Mouse (Mus musculus) embryonic facial prominence, embryonic 14.5 days (tissue): Measurements from ENCODE around the gene Ints5. TPM values are rescaled to one million over a fixed set of nuclear protein-coding genes. Genes with fewer than 3 reads are reported as not detected.

Source experiments
- ATAC-seq: fragments of 200-750 bp; cut with Nextera tagmentation; 2 replicates; pipeline ENCODE4 v1.8.0; 2017; ENCODE audit warnings: low read depth, moderate number of reproducible peaks, moderate TSS enrichment
- DNase-seq: peaks from one replicate; pipeline ENCODE4 v3.0.0-alpha.2; 2015; ENCODE audit warnings: low spot score
- H3K27ac ChIP-seq: fragments of 300-500 bp; sonication (generic); replicated peaks from 2 replicates; pipeline ENCODE4 v1.5.1; 2014; ENCODE audit warnings: low read depth, mild to moderate bottlenecking, low read length, moderate library complexity
- H3K27me3 ChIP-seq: fragments of 300-500 bp; sonication (generic); replicated peaks from 2 replicates; pipeline ENCODE4 v1.6.1; 2014; ENCODE audit warnings: low read length; ENCODE audit not compliant: control insufficient read depth, insufficient read depth
- H3K36me3 ChIP-seq: fragments of 300-500 bp; sonication (generic); 2 replicates; pipeline ENCODE4 v1.6.1; 2014; ENCODE audit warnings: low read length, mixed read lengths; ENCODE audit not compliant: control insufficient read depth, insufficient read depth
- H3K4me1 ChIP-seq: fragments of 300-500 bp; sonication (generic); 2 replicates; pipeline ENCODE4 v1.6.1; 2014; ENCODE audit warnings: antibody characterized with exemption, low read length; ENCODE audit not compliant: control insufficient read depth, insufficient read depth
- H3K4me2 ChIP-seq: fragments of 300-500 bp; sonication (generic); 2 replicates; pipeline ENCODE4 v1.6.1; 2014; ENCODE audit warnings: low read depth, mild to moderate bottlenecking, low read length, moderate library complexity, mixed read lengths
- H3K4me3 ChIP-seq: fragments of 300-500 bp; sonication (generic); 2 replicates; pipeline ENCODE4 v1.5.1; 2014; ENCODE audit warnings: low read depth, mild to moderate bottlenecking, low read length
- H3K9ac ChIP-seq: fragments of 300-500 bp; sonication (generic); 2 replicates; pipeline ENCODE4 v1.6.1; 2014; ENCODE audit warnings: low read depth, mild to moderate bottlenecking, low read length, moderate library complexity, mixed read lengths
- H3K9me3 ChIP-seq: fragments of 300-500 bp; sonication (generic); 2 replicates; pipeline ENCODE4 v1.6.1; 2016; ENCODE audit warnings: low read length; ENCODE audit not compliant: control insufficient read depth
- WGBS: fragments of 180-500 bp; shearing (Covaris S2); extraction: QIAGEN DNeasy Blood & Tissue Kit; methylation state at CpG from one replicate; pipeline ENCODE4 v1.1.7; 2014; 5-methylcytosine and 5-hydroxymethylcytosine counted together
- polyA plus RNA-seq: library from polyadenylated mRNA; unstranded; fragments of >200 nt; fragmentation: Nextera tagmentation; extraction: Ambion mirVana; gene quantifications from 2 replicates; pipeline ENCODE4 v1.2.1, GENCODE M21; 2014

The Ints5 gene
- polyA plus RNA-seq, 1 experiment from 2014 or later = 34.8 TPM

DNA sequence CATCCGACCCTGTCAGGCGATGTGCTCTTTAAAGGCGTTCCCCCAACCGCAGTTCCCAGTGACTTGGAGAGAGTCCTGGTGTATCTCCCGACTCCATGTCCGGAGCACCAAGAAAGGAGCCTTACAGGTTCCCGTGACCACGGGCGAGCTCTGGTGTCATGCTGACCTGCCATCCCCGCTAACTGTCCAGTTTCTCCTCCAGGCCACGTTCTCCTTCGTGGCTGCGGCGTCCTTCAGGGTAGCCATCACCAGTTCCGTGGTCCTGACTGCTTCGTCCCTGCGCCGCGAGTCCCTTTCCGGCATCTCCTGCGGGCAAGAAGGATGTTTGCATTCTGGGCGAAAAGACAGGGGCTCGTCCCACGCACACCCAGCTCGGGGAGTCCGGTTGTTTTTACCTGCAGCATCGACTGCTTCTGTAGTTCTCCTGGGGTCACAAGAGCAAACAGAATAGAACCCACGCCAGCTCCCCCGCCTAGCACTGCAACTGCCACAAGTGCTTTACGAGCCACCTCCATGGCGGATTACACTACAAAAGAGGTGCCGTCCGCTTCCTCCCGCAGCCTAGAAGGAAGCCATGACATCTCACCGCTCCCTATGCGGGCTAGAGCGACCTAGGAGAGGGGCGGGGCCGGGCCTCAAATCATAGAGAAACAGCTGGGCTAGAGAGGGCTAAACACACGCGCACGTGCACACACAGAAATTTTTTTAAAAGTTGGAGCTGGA is 12.3 kb upstream of the Ints5 start, which contains the start of gene Uqcc3:
Gene Uqcc3 (minus strand): TSS at position 613 of the 723 bp plus-strand sequence.
- Histone ChIP-seq H3K36me3 (peaks cover 16% of the 10 kb centered on the region), H3K9ac (peak within 1 kb of the TSS; percentile 74), H3K27ac (peak within 1 kb of the TSS; percentile 67), H3K4me3 (peak within 1 kb of the TSS; percentile 60), H3K27me3 (no peaks in the 10 kb centered on the region), H3K9me3 (no peaks in the 10 kb centered on the region), H3K4me2 (peak within 1 kb of the TSS; percentile 77), H3K4me1 (peaks cover 7% of the 10 kb centered on the region; the same call in 1 of the 2 replicates)
- WGBS = under 1% methylated on average over 42 of the region's 42 CpGs
- ATAC-seq (peak; percentile 98), DNase-seq (peak; percentile 96)

DNA sequence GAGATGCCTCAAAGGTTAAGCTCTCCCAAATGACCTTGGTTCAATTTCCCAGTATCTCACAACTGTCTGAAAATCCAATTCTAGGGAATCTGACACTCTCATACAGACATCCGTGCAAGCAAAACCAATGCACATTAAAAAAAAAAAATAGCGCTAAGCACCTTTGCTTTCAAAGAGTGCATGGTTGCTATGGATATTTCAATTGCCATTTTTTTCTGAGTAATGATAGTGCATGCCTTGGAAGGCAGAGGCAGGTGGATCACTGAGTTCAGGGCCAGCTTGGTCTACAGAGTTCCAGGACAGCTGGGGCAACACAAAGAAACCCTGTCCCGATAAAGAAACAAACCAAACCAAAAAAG is 11.8 kb upstream of the Ints5 start:
- DNase-seq = no peak
- no peaks in the 10 kb centered on the region for H3K9me3 ChIP-seq
- H3K4me3 ChIP-seq = peak overlapping the region; percentile 60
- H3K4me1 ChIP-seq = peaks cover 7% of the 10 kb centered on the region; the same call in 1 of the 2 replicates
- peak; percentile 12; the same call in 1 of the 2 replicates for ATAC-seq
- 8% methylated on average over 3 of the region's 3 CpGs for WGBS
- H3K4me2 ChIP-seq = peak overlapping the region; percentile 77
- no peak overlapping the region for H3K27ac ChIP-seq
- H3K9ac ChIP-seq = peak overlapping the region; percentile 74
- H3K36me3 ChIP-seq = peaks cover 11% of the 10 kb centered on the region
- no peaks in the 10 kb centered on the region for H3K27me3 ChIP-seq

DNA sequence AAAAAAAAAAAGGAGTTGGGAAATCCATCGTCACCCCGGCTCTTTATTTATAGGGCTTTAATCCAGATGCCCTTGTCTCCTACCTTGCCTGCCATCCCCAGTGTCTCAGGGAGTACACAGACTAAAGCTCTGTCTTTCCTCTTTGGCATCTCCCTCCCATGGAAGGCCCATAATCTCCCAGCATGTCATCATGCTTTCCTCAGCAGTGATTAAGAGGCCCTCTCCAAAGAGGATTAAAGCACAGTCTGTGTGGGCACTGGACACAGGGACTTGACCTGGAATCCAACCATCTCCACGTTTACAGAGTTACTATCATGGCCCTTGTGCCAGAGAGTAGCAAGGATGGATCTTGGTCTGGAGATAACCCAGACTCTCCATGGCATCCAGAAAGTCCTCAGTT is 9.2 kb upstream of the Ints5 start, which contains the start of the genes Lbhd1 and Gm49403:
Gene Lbhd1 (plus strand): TSS at position 117 of the 400 bp plus-strand sequence.
Gene Gm49403 (plus strand): TSS at position 315 of the 400 bp plus-strand sequence.
- no peaks in the 10 kb centered on the region for H3K36me3 ChIP-seq
- H3K27me3 ChIP-seq = no peaks in the 10 kb centered on the region
- H3K4me1 ChIP-seq = peaks cover 14% of the 10 kb centered on the region
- WGBS = 75% methylated on average over 3 of the region's 3 CpGs
- ATAC-seq (no peak), DNase-seq (no peak)
- no peaks in the 10 kb centered on the region for H3K9me3 ChIP-seq
- H3K9ac ChIP-seq = no peak within 1 kb of the TSS
- H3K4me2 ChIP-seq = no peak within 1 kb of the TSS
- no peak within 1 kb of the TSS for H3K27ac ChIP-seq
- H3K4me3 ChIP-seq = no peak within 1 kb of the TSS

DNA sequence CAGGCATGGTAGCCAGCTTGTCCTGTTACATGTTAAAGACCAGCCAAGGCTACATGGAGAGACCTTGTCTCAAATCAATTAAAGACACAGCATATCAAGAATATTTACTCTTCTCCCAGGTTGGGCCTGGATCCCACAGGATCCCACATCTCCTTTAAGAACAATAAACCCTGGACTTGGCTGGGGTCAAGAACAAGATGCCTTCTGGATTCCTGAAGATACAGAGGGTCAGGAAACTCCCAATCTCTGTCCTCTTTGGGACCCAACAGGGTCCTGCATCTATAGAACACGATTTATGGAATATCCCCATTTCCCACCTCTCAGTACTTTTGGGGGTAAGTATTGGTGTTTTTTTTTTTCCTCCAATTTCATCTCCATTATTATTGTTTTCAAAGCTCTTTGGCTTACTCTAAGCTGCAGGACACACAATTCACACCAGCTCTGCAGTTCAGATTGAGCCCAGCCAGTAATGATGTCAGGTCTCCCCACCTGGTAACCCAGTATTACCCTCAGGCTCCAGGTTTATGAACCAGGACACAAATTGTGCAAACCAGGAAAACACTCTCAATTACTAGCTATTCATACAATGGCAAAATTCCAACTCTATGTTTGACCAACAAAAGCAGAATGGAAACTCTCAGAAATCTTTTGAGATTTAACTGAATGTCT is 5.8 kb upstream of the Ints5 start:
- Histone ChIP-seq H3K4me2 (peak overlapping the region; percentile 82), H3K9ac (no peak overlapping the region), H3K4me1 (peaks cover 7% of the 10 kb centered on the region), H3K36me3 (peaks cover 14% of the 10 kb centered on the region), H3K9me3 (no peaks in the 10 kb centered on the region), H3K4me3 (peak overlapping the region; percentile 70), H3K27me3 (no peaks in the 10 kb centered on the region), H3K27ac (peak overlapping the region; percentile 75; the same call in 1 of the 2 replicates)
- 50% methylated on average over 1 of the region's 1 CpGs for WGBS
- DNase-seq (peak; percentile 19), ATAC-seq (no peak)

DNA sequence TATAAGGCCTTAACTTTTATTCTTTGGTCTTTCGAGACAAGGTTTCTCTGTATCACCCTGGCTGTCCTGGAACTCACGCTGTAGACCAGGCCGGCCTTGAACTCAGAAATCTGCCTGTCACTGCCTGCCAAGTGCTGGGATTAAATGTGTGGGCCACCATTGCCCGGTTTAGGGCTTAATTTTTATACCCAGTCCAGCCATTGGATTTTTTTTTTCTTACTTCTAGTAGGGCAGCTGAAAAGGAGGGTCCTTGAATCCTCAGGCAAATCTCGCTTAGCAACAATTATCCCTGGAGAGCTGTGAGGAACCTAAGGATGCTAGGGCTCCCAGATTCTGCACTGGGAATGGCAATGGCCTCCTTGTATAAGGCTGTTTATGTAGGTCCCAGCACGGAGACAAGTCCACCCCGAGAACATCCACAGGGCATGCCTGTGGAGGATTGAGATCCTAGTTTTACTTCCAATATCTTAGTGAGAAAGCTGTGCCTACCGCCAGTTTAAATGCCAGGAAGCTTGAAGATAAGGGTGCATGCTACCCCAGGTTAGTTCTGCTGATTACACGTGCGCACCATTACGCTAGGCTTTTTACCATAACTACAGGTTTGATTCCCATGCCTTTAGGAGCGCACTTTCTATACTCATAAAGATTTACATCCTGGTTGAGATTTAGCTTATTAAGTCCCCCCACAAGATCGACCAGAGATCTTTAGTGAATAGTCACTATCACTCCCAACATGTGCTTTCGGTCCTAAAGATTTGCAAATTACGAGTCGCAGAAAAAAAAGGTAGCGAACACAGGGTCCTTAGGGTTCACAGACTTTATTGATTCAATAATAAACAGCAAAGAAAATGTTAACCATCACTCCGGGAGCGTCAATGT is 5.0 kb upstream of the Ints5 start:
- DNase-seq (peak; percentile 8), ATAC-seq (no peak)
- peak overlapping the region; percentile 82 for H3K4me2 ChIP-seq
- peak overlapping the region; percentile 75 for H3K27ac ChIP-seq
- WGBS = 16% methylated on average over 19 of the region's 19 CpGs
- peaks cover 14% of the 10 kb centered on the region for H3K36me3 ChIP-seq
- H3K9ac ChIP-seq = peak overlapping the region; percentile 92
- H3K9me3 ChIP-seq = no peaks in the 10 kb centered on the region
- peaks cover 7% of the 10 kb centered on the region for H3K4me1 ChIP-seq
- peak overlapping the region; percentile 70 for H3K4me3 ChIP-seq
- no peaks in the 10 kb centered on the region for H3K27me3 ChIP-seq

DNA sequence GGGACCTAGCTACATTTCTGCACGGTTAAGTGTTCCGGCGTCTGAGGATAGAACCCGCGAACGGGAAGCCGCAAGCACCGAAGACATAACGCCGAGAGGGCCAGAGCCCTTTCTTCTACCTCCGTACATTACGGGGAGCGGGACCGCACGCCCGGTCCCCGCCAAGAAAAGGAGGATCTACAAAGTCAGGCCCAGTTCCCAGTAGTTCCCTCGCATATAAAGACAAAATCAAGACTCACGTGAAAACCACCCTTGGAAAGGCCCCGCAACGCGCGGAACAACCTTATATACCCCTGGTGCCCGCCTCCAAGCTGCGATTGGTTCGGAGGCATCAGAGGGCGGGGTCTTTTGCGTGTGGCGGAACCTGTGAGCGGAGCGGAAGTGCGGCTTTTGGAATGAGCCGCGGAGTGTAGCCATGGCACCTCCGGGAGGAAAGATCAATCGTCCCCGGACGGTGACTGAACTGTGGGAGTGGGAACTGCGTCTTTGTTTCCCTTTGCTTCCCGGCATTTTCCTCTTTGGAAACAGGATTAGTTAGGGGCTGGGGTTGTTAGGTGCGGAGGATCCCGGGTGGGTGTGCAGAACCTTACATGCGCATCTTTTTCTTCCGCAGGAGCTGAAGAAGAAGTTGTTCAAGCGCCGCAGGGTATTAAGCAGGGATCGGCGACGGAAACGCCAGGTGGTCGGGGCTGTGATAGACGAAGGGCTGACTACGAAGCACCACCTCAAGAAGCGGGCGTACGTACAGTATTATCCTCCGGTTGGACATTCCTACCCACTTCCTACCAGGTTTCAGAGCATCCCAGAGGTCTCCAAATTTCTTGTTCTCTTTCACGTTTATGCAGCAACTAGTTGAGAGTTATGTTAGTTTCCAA is 4.1 kb upstream of the Ints5 start, which contains the start of the genes 1810009A15Rik and Gm49416:
Gene 1810009A15Rik (plus strand): TSS at position 343 of the 875 bp plus-strand sequence.
Gene Gm49416 (plus strand): TSS at position 416 of the 875 bp plus-strand sequence.
- Histone ChIP-seq H3K27me3 (no peaks in the 10 kb centered on the region), H3K9ac (peak within 1 kb of the TSS; percentile 92), H3K4me2 (peak within 1 kb of the TSS; percentile 82), H3K27ac (peak within 1 kb of the TSS; percentile 75), H3K4me1 (peaks cover 7% of the 10 kb centered on the region), H3K4me3 (peak within 1 kb of the TSS; percentile 70), H3K36me3 (peaks cover 14% of the 10 kb centered on the region), H3K9me3 (no peaks in the 10 kb centered on the region)
- ATAC-seq (peak; percentile 95), DNase-seq (peak; percentile 99)
- under 1% methylated on average over 58 of the region's 58 CpGs for WGBS

DNA sequence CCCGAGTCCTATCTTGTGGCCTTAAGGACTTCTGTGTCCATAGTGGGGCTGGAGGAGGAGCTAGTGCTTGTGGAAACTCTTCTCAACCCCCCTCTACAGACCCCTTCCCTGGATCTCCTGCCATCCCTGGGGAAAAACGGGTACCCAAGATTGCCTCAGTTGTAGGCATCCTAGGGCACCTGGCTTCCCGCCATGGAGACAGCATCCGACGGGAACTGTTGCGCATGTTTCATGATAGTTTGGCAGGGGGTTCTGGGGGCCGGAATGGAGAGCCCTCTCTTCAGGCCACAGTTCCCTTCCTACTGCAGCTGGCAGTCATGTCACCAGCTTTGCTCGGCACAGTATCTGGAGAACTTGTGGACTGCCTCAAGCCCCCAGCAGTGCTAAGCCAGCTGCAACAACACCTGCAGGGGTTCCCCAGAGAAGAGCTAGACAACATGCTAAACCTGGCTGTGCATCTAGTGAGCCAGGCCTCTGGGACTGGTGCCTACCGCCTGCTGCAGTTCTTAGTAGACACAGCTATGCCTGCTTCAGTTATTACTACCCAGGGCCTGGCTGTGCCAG is 2.7 kb downstream of the Ints5 start:
- H3K27ac ChIP-seq = no peak overlapping the region
- peaks cover 25% of the 10 kb centered on the region for H3K36me3 ChIP-seq
- 0 out of 2 replicates have a peak overlapping the region, but pooled peaks have one; percentile 15 for H3K9ac ChIP-seq
- WGBS = 87% methylated on average over 9 of the region's 9 CpGs
- peaks cover 16% of the 10 kb centered on the region for H3K4me1 ChIP-seq
- H3K4me3 ChIP-seq = no peak overlapping the region
- DNase-seq (no peak), ATAC-seq (no peak)
- H3K27me3 ChIP-seq = no peaks in the 10 kb centered on the region
- H3K9me3 ChIP-seq = no peaks in the 10 kb centered on the region
- H3K4me2 ChIP-seq = no peak overlapping the region
